Mouse (Mus musculus): ENCODE measurements around the gene Blvra.

Blvra gene

GRCm38 (mm10) chr2:127136979-127137378 is 66.5 kb downstream of the Blvra start:
- peak; percentile 46 to 66 for DNase-seq (ENCODE audit: low spot score in 2 of 2)

GRCm38 (mm10) chr2:127137838-127138420 is 67.5 kb downstream of the Blvra start:
- peak in 1 of 2 experiments; percentile 20 for DNase-seq (ENCODE audit: low spot score in 2 of 2)

DNA sequence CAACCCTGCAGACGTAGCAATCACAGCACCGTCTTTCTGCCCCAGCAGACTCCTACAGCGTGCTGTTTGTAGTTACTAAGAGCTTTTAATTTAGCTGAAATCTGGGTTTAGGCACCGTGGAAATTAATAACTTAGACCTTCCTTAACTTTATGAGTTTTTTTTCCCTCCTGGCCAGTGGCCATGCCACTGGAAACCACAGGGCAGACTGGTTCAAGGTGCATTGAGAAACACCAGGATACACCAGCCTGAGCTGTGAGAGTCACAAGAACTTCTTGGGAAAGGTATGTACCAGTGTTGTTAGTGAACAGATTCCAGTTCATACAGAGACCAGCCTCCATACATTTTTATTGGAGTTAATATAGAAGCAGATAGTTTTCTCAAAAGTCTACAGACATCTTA is 68.0 kb downstream of the Blvra start:
- DNase-seq (ENCODE audit: low spot score in 2 of 2), result no peak

- DNase-seq (ENCODE audit: low spot score in 2 of 2), result peak; percentile 55 to 72
These were observed 68.6 kb downstream of the Blvra start for GRCm38 (mm10) chr2:127139094-127139493.

DNA sequence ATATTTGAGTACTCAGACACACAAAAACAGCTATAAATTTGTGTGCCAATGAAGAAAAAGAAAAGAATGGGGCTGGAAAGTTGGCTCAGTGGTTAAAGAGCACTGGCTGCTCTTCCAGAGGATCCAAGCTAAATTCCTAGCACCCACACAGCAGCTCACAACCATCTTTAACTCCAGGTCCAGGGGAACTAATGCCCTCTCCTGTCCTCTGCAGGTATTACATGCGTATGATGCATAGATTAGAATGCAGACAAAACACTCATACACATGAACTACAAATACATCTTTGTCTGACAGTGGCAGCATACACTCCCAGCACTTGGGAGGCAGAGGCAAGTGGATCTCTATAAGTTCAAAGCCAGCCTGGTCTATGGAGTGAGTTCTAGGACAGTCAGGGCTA is 69.1 kb downstream of the Blvra start:
- no peak for DNase-seq (ENCODE audit: low spot score in 2 of 2)

DNA sequence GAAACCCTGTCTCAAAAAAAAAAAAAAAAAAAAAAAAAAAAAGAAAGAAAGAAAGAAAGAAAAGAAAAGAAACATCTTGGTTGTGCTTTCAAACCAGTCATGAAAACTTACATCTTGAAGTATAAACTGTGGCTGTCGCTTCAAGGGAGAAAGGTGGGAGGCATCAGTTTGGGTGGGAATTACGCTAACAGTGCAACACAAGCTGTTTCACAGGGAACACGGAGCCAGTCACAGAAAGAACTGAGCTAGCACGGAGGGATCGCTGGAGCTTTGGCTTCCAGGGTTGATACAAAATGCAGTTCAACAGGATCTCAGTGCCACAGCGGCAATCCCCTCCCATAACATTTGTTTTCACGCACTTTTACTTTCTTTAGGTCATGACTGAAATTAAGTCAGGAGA is 69.5 kb downstream of the Blvra start:
- DNase-seq (ENCODE audit: low spot score in 2 of 2), result no peak

DNA sequence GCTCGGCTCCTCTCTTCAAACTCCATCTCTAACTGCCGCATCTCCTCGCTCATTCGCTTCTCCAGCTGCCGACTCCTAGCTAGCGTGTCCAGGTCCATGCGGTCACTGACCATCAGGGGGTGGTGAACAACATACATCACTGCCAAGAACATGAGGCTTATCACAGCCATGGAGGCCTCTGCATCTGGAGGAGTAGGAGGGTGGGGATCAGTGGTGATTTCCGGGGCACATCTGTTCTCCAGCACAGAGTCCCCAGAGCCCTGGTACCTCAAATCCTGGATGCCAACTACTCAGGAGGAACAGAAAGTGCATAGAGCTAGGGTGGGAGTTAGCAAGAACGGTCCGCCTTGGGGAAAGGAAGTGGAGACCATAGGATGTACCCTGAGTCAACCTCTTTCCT is 71.6 kb downstream of the Blvra start:
- peak; percentile 46 to 61 for DNase-seq (ENCODE audit: low spot score in 2 of 2)

GRCm38 (mm10) chr2:127142577-127143157 is 72.2 kb downstream of the Blvra start:
- peak in 1 of 2 experiments; percentile 18 for DNase-seq (ENCODE audit: low spot score in 2 of 2)

DNA sequence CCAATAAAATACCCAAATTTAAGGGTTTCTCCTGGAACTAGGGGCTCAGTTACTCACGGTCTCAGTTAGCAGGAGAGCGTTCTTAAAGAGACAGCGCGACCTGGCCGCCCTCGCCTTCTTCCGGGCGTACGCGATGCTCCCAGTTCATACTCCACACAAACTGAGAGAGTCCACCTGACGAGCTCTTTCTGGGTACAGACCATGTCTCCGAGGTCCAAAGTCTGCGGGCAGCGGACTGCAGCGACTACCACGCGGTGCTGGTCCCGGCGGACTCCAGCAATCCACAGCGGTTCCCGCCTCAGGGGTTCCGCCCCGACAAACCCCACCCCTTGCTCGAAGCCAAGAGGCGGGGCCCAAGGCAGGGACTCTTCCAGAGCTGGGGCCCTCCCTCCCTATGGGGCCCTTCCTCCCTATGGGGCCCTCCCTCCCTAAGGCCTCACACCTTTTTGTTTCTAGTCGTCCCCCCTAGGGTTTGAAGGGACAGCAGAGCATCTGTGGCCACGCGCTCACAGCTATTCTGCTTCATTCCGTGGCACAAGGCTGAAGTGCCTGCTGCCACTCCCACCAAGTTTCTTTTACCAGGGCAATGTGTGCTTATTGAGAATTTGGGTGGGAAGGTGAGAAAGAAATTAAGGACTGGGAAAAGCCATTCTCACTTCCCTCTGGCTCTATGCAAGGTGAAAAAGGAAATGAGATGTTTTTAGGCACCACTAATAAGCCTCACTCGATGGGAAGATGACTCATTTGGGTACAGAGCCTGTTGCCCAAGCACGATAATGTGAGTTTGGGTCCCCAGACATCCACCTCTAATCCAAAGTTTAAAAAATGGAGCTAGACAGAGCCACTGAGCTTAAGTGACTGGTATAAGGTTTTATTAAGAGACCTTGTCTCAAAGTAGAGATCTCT is 72.9 kb downstream of the Blvra start, which contains the start of gene Itpripl1:
Gene Itpripl1 (minus strand): TSS at position 285 of the 906 bp plus-strand sequence.
- peak; percentile 89 for DNase-seq (ENCODE audit: low spot score in 2 of 2)

- DNase-seq (ENCODE audit: low spot score in 2 of 2), result no peak
These were observed 75.2 kb downstream of the Blvra start for GRCm38 (mm10) chr2:127145699-127146098.
